Mouse (Mus musculus) neutrophil, adult 59 days (primary cell): ENCODE measurements around the gene Igfbp3. TPM values are rescaled to one million over a fixed set of nuclear protein-coding genes. Genes with fewer than 3 reads are reported as not detected.

Experiments
- total RNA-seq, 2 experiments: library from RNA; stranded (reverse); gene quantifications; 1 replicate in 1 of 2; 2 replicates in 1 of 2; pipeline ENCODE4 v1.2.4; 2023

Igfbp3 gene
- not detected for total RNA-seq

DNA sequence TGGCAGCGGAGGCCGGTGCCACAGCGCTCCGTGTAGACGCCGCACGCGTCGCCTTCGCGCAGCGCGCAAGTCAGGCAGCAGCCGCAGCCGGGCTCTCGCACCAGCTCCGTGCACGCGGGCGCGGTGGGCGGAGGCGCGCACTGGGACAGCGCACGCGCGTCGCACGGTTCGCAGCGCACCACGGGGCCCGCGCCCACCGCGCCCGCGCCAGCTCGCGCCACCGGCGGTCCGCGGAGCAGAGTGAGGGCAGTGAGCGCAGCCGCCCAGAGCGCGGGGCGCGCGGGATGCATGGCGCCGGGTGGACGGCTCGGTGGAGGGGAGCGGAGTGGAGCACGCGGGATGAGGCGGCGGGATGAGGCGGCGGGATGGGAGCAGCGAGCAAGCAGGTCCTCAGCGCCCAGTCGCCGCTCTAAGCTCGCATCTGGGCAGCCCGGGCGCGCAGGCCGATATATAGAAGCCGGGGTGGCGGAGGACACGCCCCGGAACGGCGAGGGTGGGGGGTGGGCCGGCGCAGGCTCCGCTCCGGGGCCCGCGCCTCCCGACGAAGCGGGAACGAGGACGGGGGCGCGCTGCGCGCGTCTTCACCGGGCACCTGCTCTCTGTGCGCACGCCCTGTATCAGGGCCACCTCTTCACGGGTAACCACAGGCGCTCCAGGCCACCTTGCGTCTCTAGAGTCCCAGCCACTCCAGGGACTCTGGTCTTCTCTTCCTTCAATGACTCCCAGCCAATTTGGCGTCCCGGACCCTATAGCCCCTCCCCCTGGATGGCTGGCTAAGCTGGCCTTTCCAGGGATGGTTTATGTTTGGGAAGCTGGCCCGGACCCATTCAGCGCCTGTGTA is at the start of gene Igfbp3:
Gene Igfbp3, minus strand, starts transcription at position 423 of the 841 bp plus-strand sequence.

DNA sequence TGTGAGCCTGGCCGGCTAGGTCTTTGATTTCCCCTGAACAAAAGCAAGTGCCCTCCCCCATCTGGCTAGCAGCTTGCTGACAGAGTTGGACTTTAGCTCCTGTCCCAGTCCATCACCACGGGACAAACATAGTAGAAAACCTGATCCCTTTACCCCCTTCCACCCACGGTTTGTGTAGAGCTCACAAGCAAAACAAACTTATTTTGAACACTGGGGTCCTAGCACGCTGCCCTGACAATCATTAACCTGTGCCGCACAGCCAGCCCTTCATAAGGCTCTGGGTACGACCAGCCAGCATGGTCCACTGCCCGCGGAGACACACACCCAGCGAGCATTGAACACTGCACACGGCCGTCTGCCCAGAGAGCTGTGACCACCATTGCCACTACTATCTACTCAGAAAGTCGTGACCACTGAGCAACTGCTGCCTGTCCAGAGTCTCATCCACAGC is 16.2 kb downstream of the Igfbp3 start, which contains the start of gene Igfbp1:
Gene Igfbp1, plus strand, starts transcription at position 292 of the 451 bp plus-strand sequence.

DNA sequence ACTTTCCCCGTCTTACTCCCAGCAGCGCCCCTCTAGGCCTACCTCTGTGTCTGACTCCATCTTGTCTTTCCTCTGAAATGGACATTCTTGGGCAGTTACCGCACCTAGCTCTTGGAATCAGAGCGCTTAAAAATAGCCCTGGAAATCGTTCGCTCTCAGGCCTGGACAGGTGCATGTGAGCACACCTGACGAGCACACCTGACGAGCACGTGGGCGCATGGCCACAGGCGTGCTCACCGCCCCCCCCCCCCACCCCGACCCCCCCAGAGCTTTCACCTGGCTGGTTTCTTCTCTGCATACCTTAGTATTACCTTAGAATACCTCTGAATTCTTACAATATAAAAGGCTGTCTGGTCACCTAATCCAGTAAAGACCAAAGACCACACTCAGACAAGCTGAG is 25.3 kb downstream of the Igfbp3 start, which contains the start of gene Gm11985:
Gene Gm11985, minus strand, starts transcription at position 101 of the 400 bp plus-strand sequence.

Other genes with a start within 250 kb of the Igfbp3 start
- not detected for gene Adcy1, start 150.4 kb downstream of the Igfbp3 start, total RNA-seq
- not detected for gene Gm11985, start 25.4 kb downstream of the Igfbp3 start, total RNA-seq
- not detected for gene Igfbp1, start 16.1 kb downstream of the Igfbp3 start, total RNA-seq